Mouse (Mus musculus) stomach, embryonic 14.5 days (tissue): ENCODE results near the gene Cbs. TPM values are rescaled to one million over a fixed set of nuclear protein-coding genes. Genes with fewer than 3 reads are reported as not detected.

Experiments used
- ATAC-seq: fragments of 200-750 bp; cut with Nextera tagmentation; 2 replicates; pipeline ENCODE4 v1.8.0; 2017; ENCODE audit warnings: low read depth, moderate TSS enrichment; ENCODE audit not compliant: insufficient number of reproducible peaks, insufficient read depth, low FRiP score
- H3K27ac ChIP-seq: fragments of 300-500 bp; sonication (generic); 2 replicates; pipeline ENCODE4 v1.5.1; 2014; ENCODE audit warnings: mild to moderate bottlenecking, low read length, moderate library complexity, mixed read lengths
- H3K27me3 ChIP-seq: fragments of 300-500 bp; sonication (generic); 2 replicates; pipeline ENCODE4 v1.6.1; 2014; ENCODE audit warnings: low read length, control low read depth, mixed read lengths; ENCODE audit not compliant: control insufficient read depth, insufficient read depth
- H3K36me3 ChIP-seq: fragments of 300-500 bp; sonication (generic); 2 replicates; pipeline ENCODE4 v1.6.1; 2014; ENCODE audit warnings: mild to moderate bottlenecking, control low read depth, low read length, moderate library complexity, mixed read lengths; ENCODE audit not compliant: control insufficient read depth, insufficient read depth
- H3K4me1 ChIP-seq: fragments of 300-500 bp; sonication (generic); 2 replicates; pipeline ENCODE4 v1.6.1; 2014; ENCODE audit warnings: low read length, control low read depth, mixed read lengths; ENCODE audit not compliant: control insufficient read depth, insufficient read depth
- H3K4me2 ChIP-seq: fragments of 300-500 bp; sonication (generic); replicated peaks from 2 replicates; pipeline ENCODE4 v1.6.1; 2014; ENCODE audit warnings: low read depth, low read length, control low read depth
- H3K4me3 ChIP-seq: fragments of 300-500 bp; sonication (generic); 2 replicates; pipeline ENCODE4 v1.5.1; 2014; ENCODE audit warnings: low read depth, low read length, control low read depth
- H3K9ac ChIP-seq: fragments of 300-500 bp; sonication (generic); replicated peaks from 2 replicates; pipeline ENCODE4 v1.6.1; 2014; ENCODE audit warnings: low read depth, mild to moderate bottlenecking, control low read depth, low read length, moderate library complexity, mixed read lengths
- H3K9me3 ChIP-seq: fragments of 300-500 bp; sonication (generic); 2 replicates; pipeline ENCODE4 v1.6.1; 2016; ENCODE audit warnings: low read depth, low read length, control low read depth; ENCODE audit not compliant: control insufficient read depth
- WGBS: fragments of 180-500 bp; shearing (Covaris S2); extraction: QIAGEN DNeasy Blood & Tissue Kit; methylation state at CpG from one replicate; pipeline ENCODE4 v1.1.7; 2014; 5-methylcytosine and 5-hydroxymethylcytosine counted together
- polyA plus RNA-seq: library from polyadenylated mRNA; unstranded; fragments of >200 nt; fragmentation: Nextera tagmentation; extraction: Ambion mirVana; gene quantifications from 2 replicates; pipeline ENCODE4 v1.2.1, GENCODE M21; 2014

Cbs gene
- polyA plus RNA-seq, 1 experiment from 2014 or later: 1.3 TPM

DNA sequence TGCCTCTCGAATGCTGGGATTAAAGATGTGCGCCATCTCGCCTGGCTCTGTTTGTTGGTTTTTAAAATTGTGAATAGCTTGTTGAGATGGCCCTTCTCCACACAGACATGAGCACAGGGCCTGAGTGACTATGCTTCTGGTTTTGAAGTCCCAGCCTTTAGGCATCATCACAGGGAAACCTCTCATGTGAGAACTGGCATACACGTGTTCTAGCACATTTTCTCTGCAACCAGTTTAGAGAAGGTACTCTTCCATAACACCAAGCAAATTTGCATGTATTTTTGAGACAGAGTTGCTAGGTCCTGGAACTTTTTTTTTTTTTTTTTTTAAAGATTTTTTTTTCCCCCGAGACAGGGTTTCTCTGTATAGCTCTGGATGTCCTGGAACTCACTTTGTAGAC is 19.6 kb upstream of the Cbs start:
- H3K4me2 ChIP-seq: no peak overlapping the region
- H3K4me1 ChIP-seq: peaks cover 16% of the 10 kb centered on the region; the same call in 1 of the 2 replicates
- H3K4me3 ChIP-seq: no peak overlapping the region
- no peaks in the 10 kb centered on the region for H3K9me3 ChIP-seq
- H3K9ac ChIP-seq: no peak overlapping the region
- H3K27me3 ChIP-seq: no peaks in the 10 kb centered on the region
- ATAC-seq: no peak
- peaks cover 42% of the 10 kb centered on the region for H3K36me3 ChIP-seq
- H3K27ac ChIP-seq: no peak overlapping the region
- WGBS: 87% methylated on average over 5 of the region's 5 CpGs

DNA sequence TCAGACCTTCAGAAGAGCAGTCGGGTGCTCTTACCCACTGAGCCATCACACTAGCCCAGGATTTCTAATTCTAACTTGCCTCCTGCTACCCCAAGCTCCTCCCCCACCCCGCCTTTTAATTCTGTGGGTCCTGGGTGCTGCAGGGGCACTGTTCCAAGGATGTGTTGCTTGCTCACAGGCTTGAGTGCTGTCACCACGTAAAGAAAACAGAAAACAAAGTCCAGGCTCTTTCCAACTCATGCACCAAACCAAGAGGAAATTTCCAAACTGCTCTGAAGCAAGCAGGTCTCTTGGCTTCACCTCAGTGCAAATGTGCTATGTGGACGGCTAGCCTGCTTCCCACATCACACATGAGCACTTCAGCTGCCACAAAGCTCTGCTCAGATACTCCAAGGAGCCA is 18.3 kb upstream of the Cbs start:
- no peak overlapping the region for H3K4me2 ChIP-seq
- ATAC-seq: no peak
- whole genome bisulfite sequencing: 70% methylated on average over 4 of the region's 4 CpGs
- H3K9me3 ChIP-seq: no peaks in the 10 kb centered on the region
- no peak overlapping the region for H3K4me3 ChIP-seq
- no peak overlapping the region for H3K27ac ChIP-seq
- H3K36me3 ChIP-seq: peaks cover 55% of the 10 kb centered on the region
- no peak overlapping the region for H3K9ac ChIP-seq
- no peaks in the 10 kb centered on the region for H3K27me3 ChIP-seq
- H3K4me1 ChIP-seq: peaks cover 16% of the 10 kb centered on the region; the same call in 1 of the 2 replicates

DNA sequence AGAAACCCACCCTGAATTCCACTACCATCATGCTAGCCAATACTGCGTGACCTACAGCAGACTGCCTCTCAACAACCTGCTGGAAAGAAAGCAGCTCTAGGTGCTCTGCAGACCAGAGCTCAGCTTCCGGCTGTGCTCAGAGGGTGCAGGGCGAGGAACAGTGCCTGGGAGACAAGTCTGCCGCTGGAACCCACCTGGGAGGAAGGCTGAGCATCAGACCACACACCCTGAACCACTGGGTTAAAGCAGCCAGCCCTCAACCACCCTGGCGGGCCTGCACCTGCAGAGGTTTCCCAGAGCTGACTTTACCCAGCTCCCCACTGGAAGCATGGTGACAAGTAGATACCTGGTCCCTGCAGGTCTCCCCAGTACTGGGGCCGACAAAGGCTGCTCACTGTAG is 16.2 kb upstream of the Cbs start:
- H3K4me2 ChIP-seq: no peak overlapping the region
- H3K9ac ChIP-seq: no peak overlapping the region
- H3K36me3 ChIP-seq: peaks cover 74% of the 10 kb centered on the region
- WGBS: 69% methylated on average over 6 of the region's 6 CpGs
- no peak overlapping the region for H3K4me3 ChIP-seq
- no peaks in the 10 kb centered on the region for H3K27me3 ChIP-seq
- no peaks in the 10 kb centered on the region for H3K9me3 ChIP-seq
- H3K27ac ChIP-seq: no peak overlapping the region
- no peak for ATAC-seq
- H3K4me1 ChIP-seq: peaks cover 16% of the 10 kb centered on the region; the same call in 1 of the 2 replicates

DNA sequence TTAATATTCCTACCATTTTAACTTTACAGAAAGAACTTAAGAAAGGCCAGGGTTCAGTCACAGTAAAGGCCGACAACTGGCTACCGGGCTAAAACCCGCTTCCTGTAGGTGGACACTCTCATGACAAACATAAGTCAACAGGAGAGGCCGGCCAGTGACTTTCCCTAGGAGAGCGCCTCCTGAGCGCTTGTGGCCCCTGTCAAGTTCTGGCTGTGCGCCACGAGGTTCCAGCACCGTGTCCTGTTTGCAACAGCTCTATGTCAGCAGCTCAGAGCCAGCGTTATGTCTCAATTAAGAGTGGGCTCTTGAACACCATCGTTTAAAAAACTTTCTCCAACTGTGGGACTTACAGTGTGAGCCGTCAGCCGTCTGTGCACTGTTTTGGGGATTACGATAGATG is 15.1 kb upstream of the Cbs start:
- ATAC-seq: no peak
- H3K27me3 ChIP-seq: no peaks in the 10 kb centered on the region
- H3K4me3 ChIP-seq: no peak overlapping the region
- peaks cover 84% of the 10 kb centered on the region for H3K36me3 ChIP-seq
- no peak overlapping the region for H3K9ac ChIP-seq
- WGBS: 84% methylated on average over 14 of the region's 14 CpGs
- H3K4me1 ChIP-seq: peaks cover 11% of the 10 kb centered on the region; the same call in 1 of the 2 replicates
- H3K27ac ChIP-seq: no peak overlapping the region
- no peaks in the 10 kb centered on the region for H3K9me3 ChIP-seq
- H3K4me2 ChIP-seq: no peak overlapping the region

DNA sequence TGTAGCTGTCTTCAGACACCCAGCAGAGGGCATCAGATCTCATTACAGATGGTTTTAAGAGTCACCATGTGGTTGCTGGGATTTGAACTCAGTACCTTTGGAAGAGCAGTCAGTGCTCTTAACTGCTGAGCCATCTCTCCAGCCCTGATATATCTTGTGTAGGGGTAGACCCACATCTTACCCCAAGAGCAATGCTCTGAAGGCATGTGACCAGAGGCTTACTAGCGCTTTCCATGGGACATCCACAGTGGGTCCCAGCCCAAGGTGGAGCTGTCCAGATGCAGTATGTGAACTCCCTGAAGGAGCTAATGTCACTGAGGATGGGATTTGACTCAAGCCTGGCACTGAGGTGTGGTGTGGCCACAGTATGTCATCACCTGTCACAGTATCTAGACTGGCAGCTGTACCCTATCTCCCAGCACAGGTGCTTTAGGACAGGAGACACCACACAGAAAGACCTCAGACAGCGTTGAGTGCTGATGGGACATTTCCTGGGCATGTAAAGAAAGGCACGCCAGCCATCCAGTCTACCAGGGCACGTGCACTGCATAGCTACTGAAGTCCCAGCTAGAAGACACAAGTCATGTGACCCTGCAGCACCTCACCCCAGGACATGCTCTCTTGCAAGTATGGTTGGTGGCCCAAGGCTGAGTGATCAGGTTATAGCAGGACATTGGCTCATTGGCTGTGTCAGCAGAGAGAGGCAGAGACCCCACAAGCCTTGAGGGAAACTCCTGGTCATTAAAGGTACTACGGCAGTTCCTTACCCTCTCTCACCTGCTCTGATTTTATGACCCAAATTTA is 9.4 kb upstream of the Cbs start:
- peaks cover 50% of the 10 kb centered on the region for H3K36me3 ChIP-seq
- peak; percentile 37; the same call in 1 of the 2 replicates for ATAC-seq
- H3K9me3 ChIP-seq: no peaks in the 10 kb centered on the region; the same call in 1 of the 2 replicates
- H3K9ac ChIP-seq: no peak overlapping the region
- no peaks in the 10 kb centered on the region for H3K27me3 ChIP-seq
- no peak overlapping the region for H3K4me2 ChIP-seq
- H3K4me1 ChIP-seq: no peaks in the 10 kb centered on the region
- no peak overlapping the region for H3K27ac ChIP-seq
- 93% methylated on average over 5 of the region's 5 CpGs for WGBS
- no peak overlapping the region for H3K4me3 ChIP-seq

DNA sequence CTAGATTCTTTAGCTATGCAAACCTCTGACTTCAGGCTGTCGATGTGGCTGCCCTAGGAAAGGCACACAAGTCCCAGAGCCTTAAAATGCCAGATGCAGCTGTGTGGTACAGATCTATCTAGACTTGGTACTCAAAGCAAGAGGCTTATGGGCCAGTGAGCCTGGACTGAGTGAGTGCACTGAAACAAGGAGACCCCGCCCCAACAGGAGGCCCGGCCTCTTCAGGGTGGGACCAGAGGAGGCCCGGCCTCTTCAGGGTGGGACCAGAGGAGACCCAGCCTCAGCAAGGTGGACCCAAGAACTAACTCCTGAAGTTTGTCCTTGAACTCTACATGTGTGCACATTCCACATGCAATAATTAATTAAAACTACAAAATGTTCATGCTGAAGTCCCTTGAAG is 5.9 kb upstream of the Cbs start:
- no peak overlapping the region for H3K4me3 ChIP-seq
- H3K27ac ChIP-seq: no peak overlapping the region
- no peak for ATAC-seq
- no peaks in the 10 kb centered on the region for H3K4me1 ChIP-seq
- 74% methylated on average over 4 of the region's 4 CpGs for WGBS
- peaks cover 17% of the 10 kb centered on the region for H3K36me3 ChIP-seq
- H3K4me2 ChIP-seq: no peak overlapping the region
- H3K9me3 ChIP-seq: no peaks in the 10 kb centered on the region; the same call in 1 of the 2 replicates
- H3K27me3 ChIP-seq: no peaks in the 10 kb centered on the region
- no peak overlapping the region for H3K9ac ChIP-seq

DNA sequence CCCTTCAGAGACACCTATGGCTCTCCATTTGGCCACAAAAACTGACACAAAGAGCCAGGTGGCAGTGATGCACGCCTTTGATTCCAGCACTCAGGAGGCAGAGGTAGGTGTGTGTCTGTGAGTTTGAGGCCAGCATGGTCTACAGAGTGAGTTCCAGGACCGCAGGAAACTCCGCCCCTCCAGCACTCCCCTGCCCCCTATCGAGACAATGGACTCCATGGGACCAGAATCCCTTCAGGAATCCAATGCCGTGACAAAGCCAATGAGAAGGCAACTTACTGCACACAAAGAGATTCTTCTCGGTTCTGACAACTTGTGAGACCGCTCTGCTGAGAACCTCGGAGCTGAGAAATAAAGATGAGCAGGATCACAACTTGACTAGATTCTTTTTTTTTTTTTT is 5.3 kb upstream of the Cbs start:
- ATAC-seq: no peak

DNA sequence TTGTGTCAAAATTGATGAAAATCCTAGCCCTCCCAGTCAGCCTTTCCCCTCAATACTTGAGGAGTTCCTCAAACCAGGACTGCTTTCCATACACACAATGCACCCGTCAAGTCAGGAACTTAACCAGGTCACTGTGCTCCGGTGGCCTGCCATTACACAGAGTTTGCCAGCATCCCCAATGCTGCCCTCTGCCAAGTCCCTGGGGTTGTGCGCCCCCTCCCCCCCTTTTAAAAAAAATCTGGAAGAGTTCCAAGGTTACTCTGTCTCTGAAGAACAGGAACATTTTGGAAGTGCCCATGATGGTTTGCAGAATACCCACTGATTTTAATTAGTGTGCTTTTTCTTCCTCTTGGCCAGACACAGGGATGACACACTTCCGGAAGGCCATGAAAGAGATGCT is 2.6 kb upstream of the Cbs start:
- no peak overlapping the region for H3K4me2 ChIP-seq
- WGBS: 64% methylated on average over 4 of the region's 4 CpGs
- no peak overlapping the region for H3K9ac ChIP-seq
- H3K4me3 ChIP-seq: no peak overlapping the region
- peaks cover 5% of the 10 kb centered on the region for H3K4me1 ChIP-seq
- no peak for ATAC-seq
- H3K27me3 ChIP-seq: no peaks in the 10 kb centered on the region; the same call in 1 of the 2 replicates
- H3K9me3 ChIP-seq: no peaks in the 10 kb centered on the region
- H3K27ac ChIP-seq: no peak overlapping the region
- H3K36me3 ChIP-seq: no peaks in the 10 kb centered on the region

More for the DNA sequence above, 5.3 kb upstream of the Cbs start:
- no peaks in the 10 kb centered on the region; the same call in 1 of the 2 replicates for H3K9me3 ChIP-seq
- H3K27me3 ChIP-seq: no peaks in the 10 kb centered on the region
- H3K9ac ChIP-seq: no peak overlapping the region
- peaks cover 11% of the 10 kb centered on the region for H3K36me3 ChIP-seq
- H3K27ac ChIP-seq: no peak overlapping the region
- H3K4me1 ChIP-seq: no peaks in the 10 kb centered on the region
- no peak overlapping the region for H3K4me3 ChIP-seq
- 46% methylated on average over 8 of the region's 8 CpGs for WGBS
- H3K4me2 ChIP-seq: no peak overlapping the region
